Mouse (Mus musculus): ENCODE results near the gene Meis1. TPM values are rescaled to one million over a fixed set of nuclear protein-coding genes. Genes with fewer than 3 reads are reported as not detected.

The Meis1 gene
- polyA plus RNA-seq, 1 experiment from 2014 or later, result 44.7 TPM

DNA sequence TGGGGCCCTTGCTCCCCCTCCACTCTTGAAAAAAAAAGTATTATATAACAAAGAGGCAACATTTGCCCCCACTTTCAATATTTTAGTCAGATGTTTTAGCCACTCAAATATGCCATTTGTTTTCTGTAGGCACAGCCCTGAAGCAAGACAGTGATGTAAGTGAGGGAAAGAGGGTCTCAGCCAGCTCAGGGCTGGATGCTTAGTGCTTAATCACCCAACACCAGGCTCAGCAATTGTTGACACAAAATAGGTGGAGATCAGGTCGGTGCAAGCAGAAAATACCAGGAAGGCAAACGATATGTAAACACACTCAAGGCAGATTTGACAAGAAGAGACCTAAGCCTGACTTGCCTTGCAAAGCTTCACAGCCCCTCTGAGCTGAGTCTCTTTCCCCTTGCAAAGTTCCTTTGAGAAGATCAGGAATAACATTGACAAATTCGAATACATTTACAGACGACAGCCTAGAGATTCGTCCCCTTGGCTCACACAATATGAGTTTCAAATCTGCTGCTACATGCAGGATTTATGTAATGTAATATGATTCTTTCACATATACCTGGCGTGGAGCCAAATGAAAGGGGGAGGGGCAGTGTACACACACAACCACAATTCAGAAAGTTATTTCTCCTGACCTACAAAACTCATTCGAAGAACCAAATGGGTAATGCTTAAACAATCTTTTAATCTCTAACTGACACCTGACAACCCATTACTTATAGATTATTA lies 120.7 kb downstream of the Meis1 start:
- H3K4me1 ChIP-seq (replicated peaks; ENCODE audit: control insufficient read depth, insufficient read depth, low read length), result peaks cover 14% of the 10 kb centered on the region
- no peaks in the 10 kb centered on the region for H3K9me3 ChIP-seq (ENCODE audit: control insufficient read depth, low read length)
- H3K27ac ChIP-seq (ENCODE audit: low read depth, low read length), result no peak overlapping the region
- H3K4me2 ChIP-seq, result no peak overlapping the region
- no peak overlapping the region for H3K9ac ChIP-seq (ENCODE audit: low read depth, low read length)
- WGBS, result 40% methylated on average over 7 of the region's 7 CpGs
- no peak for ATAC-seq (replicated peaks; ENCODE audit: low FRiP score)
- no peaks in the 10 kb centered on the region for H3K27me3 ChIP-seq (replicated peaks; ENCODE audit: control insufficient read depth, insufficient read depth, low read length)
- no peaks in the 10 kb centered on the region for H3K36me3 ChIP-seq (ENCODE audit: control insufficient read depth, insufficient read depth, low read length)
- DNase-seq (ENCODE audit: low spot score), result no peak
- H3K4me3 ChIP-seq (ENCODE audit: low read depth, low read length), result no peak overlapping the region

DNA sequence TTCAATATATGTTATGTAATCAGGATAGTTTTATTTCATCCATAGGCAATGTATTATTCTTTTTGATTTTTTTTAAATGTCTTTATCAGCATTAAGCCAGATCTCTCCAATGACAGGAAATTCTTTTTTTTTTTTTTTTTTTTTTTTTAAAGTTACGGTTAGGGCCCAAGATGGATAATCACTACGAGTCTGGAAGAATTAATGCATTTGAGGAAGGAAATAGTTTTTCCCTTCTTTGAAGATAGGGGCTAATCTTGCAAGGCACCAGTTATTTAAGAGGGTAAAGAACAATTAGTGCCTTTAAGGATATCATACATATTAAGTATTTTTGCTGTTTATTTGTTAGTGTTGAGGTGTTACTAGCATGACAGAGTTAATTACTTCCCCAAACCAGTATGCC lies 121.5 kb downstream of the Meis1 start:
- no peak overlapping the region for H3K9ac ChIP-seq (ENCODE audit: low read depth, low read length)
- no peaks in the 10 kb centered on the region for H3K27me3 ChIP-seq (replicated peaks; ENCODE audit: control insufficient read depth, insufficient read depth, low read length)
- H3K27ac ChIP-seq (ENCODE audit: low read depth, low read length), result no peak overlapping the region
- DNase-seq (ENCODE audit: low spot score) (no peak), ATAC-seq (replicated peaks; ENCODE audit: low FRiP score) (no peak)
- peaks cover 14% of the 10 kb centered on the region for H3K4me1 ChIP-seq (replicated peaks; ENCODE audit: control insufficient read depth, insufficient read depth, low read length)
- 44% methylated on average over 2 of the region's 2 CpGs for WGBS
- H3K4me2 ChIP-seq, result no peak overlapping the region
- no peaks in the 10 kb centered on the region for H3K9me3 ChIP-seq (ENCODE audit: control insufficient read depth, low read length)
- H3K36me3 ChIP-seq (ENCODE audit: control insufficient read depth, insufficient read depth, low read length), result no peaks in the 10 kb centered on the region
- H3K4me3 ChIP-seq (ENCODE audit: low read depth, low read length), result no peak overlapping the region

DNA sequence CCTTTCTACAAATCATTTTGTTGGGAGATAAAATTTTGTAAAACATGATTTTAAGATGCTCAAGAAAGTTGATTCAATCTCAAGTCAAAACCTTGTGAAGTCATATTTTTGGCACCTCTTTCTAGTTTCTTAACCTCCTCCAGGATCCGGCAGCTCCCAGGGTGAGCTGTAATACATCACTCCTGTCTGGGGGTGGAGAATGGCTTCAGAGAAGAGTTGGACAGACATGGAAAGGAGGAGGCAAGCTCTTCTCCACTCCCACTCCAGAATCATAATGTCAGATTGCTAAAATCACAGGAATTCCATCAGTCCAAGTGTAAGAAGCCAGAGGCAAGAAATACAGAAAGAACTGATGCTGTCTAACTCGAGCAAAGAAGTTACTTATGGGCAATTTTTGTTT lies 126.3 kb downstream of the Meis1 start:
- no peak overlapping the region for H3K4me2 ChIP-seq
- 52% methylated on average over 2 of the region's 2 CpGs for WGBS
- no peak overlapping the region for H3K4me3 ChIP-seq (ENCODE audit: low read depth, low read length)
- ATAC-seq (replicated peaks; ENCODE audit: low FRiP score) (no peak), DNase-seq (ENCODE audit: low spot score) (no peak)
- H3K9me3 ChIP-seq (ENCODE audit: control insufficient read depth, low read length), result no peaks in the 10 kb centered on the region
- no peaks in the 10 kb centered on the region for H3K36me3 ChIP-seq (ENCODE audit: control insufficient read depth, insufficient read depth, low read length)
- no peak overlapping the region for H3K27ac ChIP-seq (ENCODE audit: low read depth, low read length)
- H3K4me1 ChIP-seq (replicated peaks; ENCODE audit: control insufficient read depth, insufficient read depth, low read length), result peaks cover 9% of the 10 kb centered on the region
- H3K9ac ChIP-seq (ENCODE audit: low read depth, low read length), result no peak overlapping the region
- H3K27me3 ChIP-seq (replicated peaks; ENCODE audit: control insufficient read depth, insufficient read depth, low read length), result no peaks in the 10 kb centered on the region

DNA sequence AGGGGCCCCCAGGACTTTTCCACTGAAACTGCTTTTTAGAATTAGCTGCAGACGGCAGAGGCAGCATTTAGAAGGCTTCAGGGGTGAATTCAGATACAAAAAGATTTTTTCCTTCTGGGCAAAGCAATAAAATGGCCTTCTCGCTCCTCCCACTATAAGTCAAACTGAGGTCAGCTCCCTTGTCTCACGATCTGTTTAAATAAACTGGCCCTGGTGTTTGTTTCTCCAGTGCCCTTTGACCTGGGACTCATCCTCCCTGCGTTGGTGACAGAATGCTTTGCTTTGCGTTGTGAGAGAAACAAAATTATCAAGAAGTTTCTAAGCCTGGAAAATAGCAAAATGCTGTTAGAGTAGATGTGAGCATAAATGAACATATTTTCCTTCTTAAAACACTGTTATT lies 129.6 kb downstream of the Meis1 start:
- ATAC-seq (replicated peaks; ENCODE audit: low FRiP score) (no peak), DNase-seq (ENCODE audit: low spot score) (no peak)
- 42% methylated on average over 5 of the region's 5 CpGs for WGBS
- Histone ChIP-seq H3K4me1 (replicated peaks; ENCODE audit: control insufficient read depth, insufficient read depth, low read length) (peaks cover 20% of the 10 kb centered on the region; the same call in 1 of the 2 replicates), H3K36me3 (ENCODE audit: control insufficient read depth, insufficient read depth, low read length) (no peaks in the 10 kb centered on the region), H3K4me2 (no peak overlapping the region), H3K4me3 (ENCODE audit: low read depth, low read length) (no peak overlapping the region), H3K27me3 (replicated peaks; ENCODE audit: control insufficient read depth, insufficient read depth, low read length) (no peaks in the 10 kb centered on the region), H3K9ac (ENCODE audit: low read depth, low read length) (no peak overlapping the region), H3K27ac (ENCODE audit: low read depth, low read length) (no peak overlapping the region), H3K9me3 (ENCODE audit: control insufficient read depth, low read length) (no peaks in the 10 kb centered on the region)

DNA sequence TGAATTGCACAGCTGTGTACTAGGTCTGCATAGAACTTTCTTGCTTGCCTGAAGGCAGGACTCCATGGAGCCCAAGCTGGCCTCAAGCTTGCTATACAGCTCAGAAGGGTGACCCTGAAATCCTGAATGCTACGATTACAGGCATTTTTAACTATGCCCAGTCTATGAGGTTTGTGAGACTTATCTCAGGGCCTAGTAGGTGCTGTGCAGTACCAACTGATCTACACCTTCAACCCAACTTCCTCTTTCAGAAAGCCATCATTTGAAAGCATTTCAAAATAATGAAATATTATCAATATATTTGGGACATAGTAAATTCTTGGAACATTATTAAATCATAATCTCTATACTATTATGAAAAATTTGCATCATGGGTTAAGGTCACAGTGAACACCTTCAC lies 130.1 kb downstream of the Meis1 start:
- H3K4me1 ChIP-seq (replicated peaks; ENCODE audit: control insufficient read depth, insufficient read depth, low read length), result peaks cover 24% of the 10 kb centered on the region; the same call in 1 of the 2 replicates
- no peak overlapping the region for H3K27ac ChIP-seq (ENCODE audit: low read depth, low read length)
- no peaks in the 10 kb centered on the region for H3K36me3 ChIP-seq (ENCODE audit: control insufficient read depth, insufficient read depth, low read length)
- whole genome bisulfite sequencing, result 65% methylated on average over 1 of the region's 1 CpGs
- H3K9me3 ChIP-seq (ENCODE audit: control insufficient read depth, low read length), result no peaks in the 10 kb centered on the region
- H3K4me2 ChIP-seq, result no peak overlapping the region
- H3K9ac ChIP-seq (ENCODE audit: low read depth, low read length), result no peak overlapping the region
- ATAC-seq (replicated peaks; ENCODE audit: low FRiP score) (no peak), DNase-seq (ENCODE audit: low spot score) (no peak)
- no peak overlapping the region for H3K4me3 ChIP-seq (ENCODE audit: low read depth, low read length)
- H3K27me3 ChIP-seq (replicated peaks; ENCODE audit: control insufficient read depth, insufficient read depth, low read length), result no peaks in the 10 kb centered on the region

DNA sequence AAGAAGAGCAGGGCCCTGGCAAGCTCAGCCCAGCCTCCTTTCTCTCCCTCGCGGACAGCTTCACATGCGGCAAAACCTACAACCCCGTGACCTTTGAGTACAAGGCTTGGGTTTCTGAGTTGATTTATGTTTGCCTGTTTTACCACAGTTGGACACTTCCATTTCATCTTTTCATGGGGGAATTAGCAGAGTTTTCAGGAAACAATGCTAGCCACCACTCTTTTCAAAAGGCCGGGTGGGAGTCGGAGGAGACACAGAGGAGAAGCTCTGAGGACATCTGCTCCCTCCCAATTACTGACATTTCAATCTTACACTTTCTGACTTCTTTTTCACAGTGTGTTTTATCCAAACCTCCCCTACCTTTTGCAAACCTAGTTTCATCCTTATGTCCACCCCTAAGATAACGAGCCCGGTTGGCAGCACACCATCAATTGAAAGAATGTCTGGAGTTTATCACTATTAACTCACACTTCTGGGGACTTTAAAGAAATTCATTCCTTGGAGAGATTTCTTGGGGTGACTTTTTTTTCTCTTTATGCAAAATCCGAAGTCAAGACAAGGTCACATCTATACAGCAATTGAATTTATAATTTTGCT lies 133.0 kb downstream of the Meis1 start:
- peaks cover 24% of the 10 kb centered on the region; the same call in 1 of the 2 replicates for H3K4me1 ChIP-seq (replicated peaks; ENCODE audit: control insufficient read depth, insufficient read depth, low read length)
- DNase-seq (ENCODE audit: low spot score), result peak; percentile 39

DNA sequence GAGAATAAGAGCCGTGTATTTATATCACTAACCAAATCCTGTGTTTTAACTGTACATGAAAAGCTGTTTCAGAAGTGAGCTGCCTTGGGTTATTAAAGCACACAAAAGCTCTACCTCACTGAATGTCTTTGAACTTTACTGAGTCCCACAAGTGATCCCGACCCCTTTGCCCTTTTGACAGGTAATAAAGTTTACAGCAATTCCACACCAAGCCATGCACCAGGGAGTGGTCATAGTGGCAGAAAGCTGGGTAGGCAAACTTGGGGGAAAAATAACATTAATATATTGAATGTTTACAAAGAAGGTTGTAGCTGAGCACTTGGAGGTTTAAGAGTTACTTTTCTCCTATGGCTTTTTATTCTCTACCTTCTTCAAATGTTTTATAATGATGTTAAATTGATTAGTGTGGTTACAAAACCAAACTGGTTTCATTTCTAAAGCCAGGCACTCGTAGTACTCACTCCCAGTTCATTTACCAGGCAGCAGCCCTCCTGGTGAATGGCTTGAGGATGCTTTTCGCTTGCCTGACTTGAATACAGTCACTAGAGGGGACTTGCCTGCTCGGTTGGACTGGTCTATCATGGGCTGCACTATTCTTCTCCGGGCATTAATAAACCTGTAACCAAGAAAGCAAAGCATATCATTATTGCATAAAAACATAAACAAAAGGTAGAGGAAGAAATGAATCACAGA lies 133.6 kb downstream of the Meis1 start:
- no peak overlapping the region for H3K9ac ChIP-seq (ENCODE audit: low read depth, low read length)
- H3K4me1 ChIP-seq (replicated peaks; ENCODE audit: control insufficient read depth, insufficient read depth, low read length), result peaks cover 24% of the 10 kb centered on the region; the same call in 1 of the 2 replicates

More for the DNA sequence above, 133.0 kb downstream of the Meis1 start:
- Histone ChIP-seq H3K4me3 (ENCODE audit: low read depth, low read length) (no peak overlapping the region), H3K27ac (ENCODE audit: low read depth, low read length) (peak overlapping the region; percentile 48; the same call in 1 of the 2 replicates), H3K9me3 (ENCODE audit: control insufficient read depth, low read length) (no peaks in the 10 kb centered on the region), H3K27me3 (replicated peaks; ENCODE audit: control insufficient read depth, insufficient read depth, low read length) (no peaks in the 10 kb centered on the region), H3K9ac (ENCODE audit: low read depth, low read length) (no peak overlapping the region), H3K4me2 (peak overlapping the region; percentile 39; the same call in 1 of the 2 replicates), H3K36me3 (ENCODE audit: control insufficient read depth, insufficient read depth, low read length) (no peaks in the 10 kb centered on the region)
- 0 out of 2 replicates have a peak, but pooled peaks have one; percentile 56 for ATAC-seq (replicated peaks; ENCODE audit: low FRiP score)
- WGBS, result 39% methylated on average over 9 of the region's 9 CpGs

DNA sequence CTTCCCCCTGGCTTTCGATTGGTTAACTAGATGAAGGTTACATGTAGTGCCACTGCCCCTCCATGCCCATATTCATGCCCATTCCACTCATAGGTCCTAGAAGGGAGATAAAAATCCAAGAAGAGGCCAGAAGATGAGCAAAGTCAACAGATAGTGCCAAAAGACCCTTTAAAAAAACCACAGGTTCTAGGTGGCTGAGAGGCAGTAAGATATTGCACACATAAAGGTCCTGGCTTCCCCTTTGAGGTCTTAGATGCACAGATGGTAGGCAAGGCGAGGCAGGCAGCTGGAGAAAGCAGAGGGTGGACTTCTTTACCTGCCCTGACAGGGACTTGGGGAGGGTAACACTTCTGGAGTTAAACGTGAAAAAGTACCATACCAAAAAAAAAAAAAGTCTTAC lies 134.8 kb downstream of the Meis1 start:
- no peak for DNase-seq (ENCODE audit: low spot score)
- H3K27ac ChIP-seq (ENCODE audit: low read depth, low read length), result no peak overlapping the region
- no peak overlapping the region for H3K4me2 ChIP-seq
- no peak overlapping the region for H3K9ac ChIP-seq (ENCODE audit: low read depth, low read length)
- peaks cover 19% of the 10 kb centered on the region; the same call in 1 of the 2 replicates for H3K4me1 ChIP-seq (replicated peaks; ENCODE audit: control insufficient read depth, insufficient read depth, low read length)
- no peak overlapping the region for H3K4me3 ChIP-seq (ENCODE audit: low read depth, low read length)
- no peak for ATAC-seq (replicated peaks; ENCODE audit: low FRiP score)
- no peaks in the 10 kb centered on the region for H3K9me3 ChIP-seq (ENCODE audit: control insufficient read depth, low read length)
- H3K27me3 ChIP-seq (replicated peaks; ENCODE audit: control insufficient read depth, insufficient read depth, low read length), result no peaks in the 10 kb centered on the region
- no peaks in the 10 kb centered on the region for H3K36me3 ChIP-seq (ENCODE audit: control insufficient read depth, insufficient read depth, low read length)
- 67% methylated on average over 3 of the region's 3 CpGs for WGBS

More for the DNA sequence above, 133.6 kb downstream of the Meis1 start:
- H3K27ac ChIP-seq (ENCODE audit: low read depth, low read length), result peak overlapping the region; percentile 34; the same call in 1 of the 2 replicates
- no peaks in the 10 kb centered on the region for H3K9me3 ChIP-seq (ENCODE audit: control insufficient read depth, low read length)
- no peaks in the 10 kb centered on the region for H3K27me3 ChIP-seq (replicated peaks; ENCODE audit: control insufficient read depth, insufficient read depth, low read length)
- no peaks in the 10 kb centered on the region for H3K36me3 ChIP-seq (ENCODE audit: control insufficient read depth, insufficient read depth, low read length)
- no peak overlapping the region for H3K4me3 ChIP-seq (ENCODE audit: low read depth, low read length)
- WGBS, result 51% methylated on average over 6 of the region's 6 CpGs
- no peak for DNase-seq (ENCODE audit: low spot score)
- 0 out of 2 replicates have a peak, but pooled peaks have one; percentile 26 for ATAC-seq (replicated peaks; ENCODE audit: low FRiP score)
- peak overlapping the region; percentile 39 for H3K4me2 ChIP-seq
